Mouse (Mus musculus) bone marrow, adult 2 months (tissue): ENCODE measurements around the gene Luzp1. TPM values are rescaled to one million over a fixed set of nuclear protein-coding genes. Genes with fewer than 3 reads are reported as not detected.

ENCODE experiments used
- H3K27ac ChIP-seq: fragments of 200-500 bp; 2 replicates; pipeline ENCODE4 v1.5.1; 2012; ENCODE audit warnings: low read depth, mild to moderate bottlenecking, control low read depth, inconsistent platforms, low read length; ENCODE audit not compliant: control insufficient read depth, poor library complexity, insufficient read depth
- H3K4me1 ChIP-seq: fragments of 200-500 bp; 2 replicates; pipeline ENCODE4 v1.6.1; 2011; ENCODE audit warnings: low read length; ENCODE audit not compliant: control insufficient read depth, insufficient read depth
- H3K4me3 ChIP-seq: fragments of 200-500 bp; replicated peaks from 2 replicates; pipeline ENCODE3; 2011; ENCODE audit warnings: mild to moderate bottlenecking, low read depth, low read length, control low read depth; ENCODE audit not compliant: control insufficient read depth
- CTCF ChIP-seq: fragments of 200-500 bp; IDR thresholded peaks from 2 replicates; pipeline ENCODE4 v1.5.1; 2011; ENCODE audit warnings: low read length, control low read depth; ENCODE audit not compliant: control insufficient read depth, insufficient read depth
- POLR2A ChIP-seq: fragments of 200-500 bp; IDR thresholded peaks from 2 replicates; pipeline ENCODE4 v1.6.1; 2011; ENCODE audit warnings: low read depth, mild to moderate bottlenecking, control low read depth, low read length, borderline replicate concordance; ENCODE audit not compliant: control insufficient read depth
- WGBS: fragments of 180-500 bp; shearing (Covaris S2); methylation state at CpG from one replicate; pipeline ENCODE4 v1.1.7; 2018; 5-methylcytosine and 5-hydroxymethylcytosine counted together
- polyA plus RNA-seq: library from polyadenylated mRNA; stranded (reverse); fragments of >200 nt; gene quantifications from 2 replicates; pipeline ENCODE4 v1.2.4, GENCODE M21; 2011; ENCODE audit warnings: low replicate concordance; ENCODE audit not compliant: missing spikeins, insufficient read depth, insufficient read length

The Luzp1 gene
- polyA plus RNA-seq, 1 experiment = 2.8 TPM

GRCm38 (mm10) chr4:136599869-136600268 is 130.3 kb downstream of the Luzp1 start:
- Histone ChIP-seq H3K27ac (no peak overlapping the region), H3K4me3 (no peak overlapping the region), H3K4me1 (no peaks in the 10 kb centered on the region; the same call in 1 of the 2 replicates)
- no peak for TF ChIP-seq POLR2A
- whole genome bisulfite sequencing = 91% methylated on average over 3 of the region's 3 CpGs

- Histone ChIP-seq H3K4me1 (no peaks in the 10 kb centered on the region; the same call in 1 of the 2 replicates), H3K27ac (no peak overlapping the region), H3K4me3 (no peak overlapping the region)
- WGBS = 84% methylated on average over 2 of the region's 2 CpGs
- TF ChIP-seq POLR2A (no peak), CTCF (no peak)
These were observed 131.0 kb downstream of the Luzp1 start for GRCm38 (mm10) chr4:136600536-136600935.

- no peak for TF ChIP-seq POLR2A
- no peak for TF ChIP-seq CTCF
- H3K27ac ChIP-seq = no peak overlapping the region
- 1% methylated on average over 13 of the region's 13 CpGs for WGBS
These were observed 131.9 kb downstream of the Luzp1 start for GRCm38 (mm10) chr4:136601476-136601875.

GRCm38 (mm10) chr4:136602018-136602554 is 132.5 kb downstream of the Luzp1 start:
- TF ChIP-seq POLR2A = no peak
- no peak for TF ChIP-seq CTCF
- 1% methylated on average over 60 of the region's 68 CpGs for WGBS
- H3K27ac ChIP-seq = peak overlapping the region; percentile 87

More at GRCm38 (mm10) chr4:136601476-136601875, 131.9 kb downstream of the Luzp1 start:
- peak overlapping the region; percentile 72 for H3K4me3 ChIP-seq
- no peaks in the 10 kb centered on the region; the same call in 1 of the 2 replicates for H3K4me1 ChIP-seq

GRCm38 (mm10) chr4:136602568-136602967 is 133.0 kb downstream of the Luzp1 start, which contains the start of gene Kdm1a:
TSS of gene Kdm1a (minus strand) at chr4:136602723.
- Histone ChIP-seq H3K4me3 (peak within 1 kb of the TSS; percentile 72), H3K4me1 (no peaks in the 10 kb centered on the region; the same call in 1 of the 2 replicates), H3K27ac (peak within 1 kb of the TSS; percentile 87)
- TF ChIP-seq CTCF (peak; percentile 94), POLR2A (peak; percentile 82; the same call in 1 of the 2 replicates)
- WGBS = under 1% methylated on average over 45 of the region's 45 CpGs

More at GRCm38 (mm10) chr4:136602018-136602554, 132.5 kb downstream of the Luzp1 start:
- H3K4me1 ChIP-seq = no peaks in the 10 kb centered on the region; the same call in 1 of the 2 replicates
- peak overlapping the region; percentile 72 for H3K4me3 ChIP-seq

Other genes starting within 250 kb of the Luzp1 start
- gene Tcea3, start 222.0 kb upstream of the Luzp1 start, polyA plus RNA-seq = 8.1 TPM in 1 of 2 replicates, not detected in the other
- gene Zfp46, start 185.1 kb upstream of the Luzp1 start, polyA plus RNA-seq = 2.5 and 3.8 TPM in 2 replicates
- 76.2 and 86.6 TPM in 2 replicates for gene Hnrnpr, start 158.8 kb upstream of the Luzp1 start, polyA plus RNA-seq
- not detected in 2 replicates for gene Htr1d, start 46.2 kb upstream of the Luzp1 start, polyA plus RNA-seq
- 0.87 TPM in 1 of 2 replicates, not detected in the other for gene 6030445D17Rik, start 7.5 kb upstream of the Luzp1 start, polyA plus RNA-seq
- gene Kdm1a, start 133.0 kb downstream of the Luzp1 start, polyA plus RNA-seq = 21.5 and 26.4 TPM in 2 replicates
- not detected in 2 replicates for gene Tex46, start 140.7 kb downstream of the Luzp1 start, polyA plus RNA-seq
- not detected in 2 replicates for gene Lactbl1, start 152.9 kb downstream of the Luzp1 start, polyA plus RNA-seq